Mouse (Mus musculus): ENCODE data around the gene Kif6.

- TF ChIP-seq POLR2A (IDR thresholded peaks at IDR 0.05; ENCODE audit: borderline replicate concordance, control insufficient read depth, low read depth, low read length) (no peak), CTCF (IDR thresholded peaks at IDR 0.05; ENCODE audit: control insufficient read depth, insufficient read depth, low read length) (no peak)
Measured at GRCm38 (mm10) chr17:49939146-49939545, 324.2 kb downstream of the Kif6 start.

Data from bone marrow, adult 2 months (tissue).